Mouse (Mus musculus) hindbrain, embryonic 16.5 days (tissue): ENCODE data around the gene Ccser1. TPM values are rescaled to one million over a fixed set of nuclear protein-coding genes. Genes with fewer than 3 reads are reported as not detected.
A peak's percentile ranks its signal among the peaks of the same experiment; 100 is the strongest.

ENCODE experiments used
- ATAC-seq: fragments of 200-750 bp; cut with Nextera tagmentation; 2 replicates; pipeline ENCODE4 v1.8.0; 2017; ENCODE audit warnings: moderate TSS enrichment, moderate library complexity
- H3K27ac ChIP-seq: fragments of 300-500 bp; sonication (generic); 2 replicates; pipeline ENCODE4 v1.5.1; 2014; ENCODE audit warnings: low read depth, mild to moderate bottlenecking, control low read depth, low read length, moderate library complexity
- H3K27me3 ChIP-seq: fragments of 300-500 bp; sonication (generic); replicated peaks from 2 replicates; pipeline ENCODE4 v1.6.1; 2014; ENCODE audit warnings: low read length; ENCODE audit not compliant: control insufficient read depth, insufficient read depth
- H3K36me3 ChIP-seq: fragments of 300-500 bp; sonication (generic); 2 replicates; pipeline ENCODE4 v1.6.1; 2014; ENCODE audit warnings: mild to moderate bottlenecking, low read length, moderate library complexity, mixed read lengths; ENCODE audit not compliant: control insufficient read depth, insufficient read depth
- H3K4me1 ChIP-seq: fragments of 300-500 bp; sonication (generic); 2 replicates; pipeline ENCODE4 v1.6.1; 2014; ENCODE audit warnings: low read depth, low read length; ENCODE audit not compliant: control insufficient read depth, insufficient read depth
- H3K4me2 ChIP-seq: fragments of 300-500 bp; sonication (generic); 2 replicates; pipeline ENCODE4 v1.6.1; 2014; ENCODE audit warnings: mild to moderate bottlenecking, low read length, control low read depth, moderate library complexity
- H3K4me3 ChIP-seq: fragments of 300-500 bp; sonication (generic); 2 replicates; pipeline ENCODE4 v1.5.1; 2014; ENCODE audit warnings: mild to moderate bottlenecking, low read length, control low read depth, moderate library complexity
- H3K9ac ChIP-seq: fragments of 300-500 bp; sonication (generic); 2 replicates; pipeline ENCODE4 v1.6.1; 2014; ENCODE audit warnings: low read depth, mild to moderate bottlenecking, control low read depth, low read length, moderate library complexity
- H3K9me3 ChIP-seq: fragments of 300-500 bp; sonication (generic); 2 replicates; pipeline ENCODE4 v1.6.1; 2014; ENCODE audit warnings: mild to moderate bottlenecking, low read length, moderate library complexity; ENCODE audit not compliant: control insufficient read depth
- WGBS: fragments of 180-500 bp; shearing (Covaris S2); extraction: QIAGEN DNeasy Blood & Tissue Kit; methylation state at CpG from one replicate; pipeline ENCODE4 v1.1.7; 2014; 5-methylcytosine and 5-hydroxymethylcytosine counted together
- polyA plus RNA-seq: library from polyadenylated mRNA; unstranded; fragments of >200 nt; fragmentation: Nextera tagmentation; extraction: Ambion mirVana; gene quantifications from 2 replicates; pipeline ENCODE4 v1.2.1, GENCODE M21; 2015

Ccser1 gene
- polyA plus RNA-seq, 1 experiment from 2014 or later: 13.3 TPM

DNA sequence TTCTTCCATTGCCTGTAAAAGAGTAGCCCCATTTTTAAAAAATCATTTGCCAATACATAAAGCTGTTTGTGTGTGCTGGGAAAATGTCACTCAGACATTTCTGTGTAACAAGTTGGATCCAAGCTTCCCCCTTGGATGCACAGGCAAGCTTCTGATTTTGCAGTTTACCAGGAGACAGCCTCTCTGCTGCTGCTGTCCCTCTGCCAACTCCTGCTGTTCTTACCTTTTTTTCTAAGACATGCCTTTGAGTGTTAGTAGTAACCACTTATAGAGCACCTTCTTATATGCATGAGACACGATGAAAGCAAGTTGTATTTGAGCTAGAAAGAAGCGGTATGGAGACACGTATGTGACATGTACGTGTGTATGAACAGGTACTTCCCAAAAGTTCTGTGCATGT is 120.3 kb downstream of the Ccser1 start:
- peaks cover 4% of the 10 kb centered on the region for H3K4me1 ChIP-seq
- no peaks in the 10 kb centered on the region for H3K36me3 ChIP-seq
- 88% methylated on average over 4 of the region's 4 CpGs for WGBS
- no peaks in the 10 kb centered on the region for H3K9me3 ChIP-seq
- H3K9ac ChIP-seq: no peak overlapping the region
- no peak overlapping the region for H3K4me2 ChIP-seq
- no peak for ATAC-seq
- no peak overlapping the region for H3K27ac ChIP-seq
- no peaks in the 10 kb centered on the region for H3K27me3 ChIP-seq
- no peak overlapping the region for H3K4me3 ChIP-seq

GRCm38 (mm10) chr6:61300975-61301374 is 120.9 kb downstream of the Ccser1 start:
- H3K27ac ChIP-seq: no peak overlapping the region
- no peak overlapping the region for H3K9ac ChIP-seq
- H3K9me3 ChIP-seq: no peaks in the 10 kb centered on the region
- peaks cover 3% of the 10 kb centered on the region for H3K4me1 ChIP-seq
- no peak overlapping the region for H3K4me3 ChIP-seq
- no peaks in the 10 kb centered on the region for H3K36me3 ChIP-seq
- ATAC-seq: peak; percentile 44; the same call in 1 of the 2 replicates
- no peaks in the 10 kb centered on the region for H3K27me3 ChIP-seq
- no peak overlapping the region for H3K4me2 ChIP-seq
- WGBS: 72% methylated on average over 7 of the region's 7 CpGs

DNA sequence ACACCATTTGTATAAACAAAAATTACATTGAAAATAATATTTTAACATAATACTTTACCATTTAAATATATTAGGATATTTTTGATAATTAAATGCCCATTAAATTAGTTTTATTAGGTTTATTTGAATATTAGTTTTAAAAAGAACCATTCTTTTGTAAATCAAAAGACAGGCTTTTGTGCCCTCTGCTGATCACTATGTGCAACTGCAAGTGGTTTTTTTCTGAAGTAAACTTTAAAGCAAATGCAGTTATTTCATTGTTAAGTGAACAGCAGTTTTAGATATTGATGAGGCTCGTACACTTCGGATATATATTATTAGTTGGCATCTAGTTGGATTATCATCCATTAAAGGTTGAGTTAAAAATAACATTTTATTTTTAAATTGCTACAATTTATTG is 121.5 kb downstream of the Ccser1 start:
- no peak overlapping the region for H3K4me2 ChIP-seq
- WGBS: 18% methylated on average over 2 of the region's 2 CpGs
- no peak overlapping the region for H3K9ac ChIP-seq

GRCm38 (mm10) chr6:61311324-61312091 is 131.4 kb downstream of the Ccser1 start:
- H3K4me2 ChIP-seq: no peak overlapping the region
- H3K36me3 ChIP-seq: no peaks in the 10 kb centered on the region; the same call in 1 of the 2 replicates
- no peaks in the 10 kb centered on the region for H3K9me3 ChIP-seq
- 89% methylated on average over 18 of the region's 18 CpGs for WGBS
- no peaks in the 10 kb centered on the region for H3K4me1 ChIP-seq
- no peak for ATAC-seq
- H3K4me3 ChIP-seq: no peak overlapping the region
- H3K27me3 ChIP-seq: no peaks in the 10 kb centered on the region
- H3K9ac ChIP-seq: no peak overlapping the region
- no peak overlapping the region for H3K27ac ChIP-seq

More for the DNA sequence above, 121.5 kb downstream of the Ccser1 start:
- H3K4me1 ChIP-seq: no peaks in the 10 kb centered on the region
- no peaks in the 10 kb centered on the region for H3K27me3 ChIP-seq
- no peak overlapping the region for H3K27ac ChIP-seq
- H3K4me3 ChIP-seq: no peak overlapping the region
- ATAC-seq: no peak
- no peaks in the 10 kb centered on the region for H3K36me3 ChIP-seq
- H3K9me3 ChIP-seq: no peaks in the 10 kb centered on the region

- H3K36me3 ChIP-seq: no peaks in the 10 kb centered on the region; the same call in 1 of the 2 replicates
- ATAC-seq: peak; percentile 85
- H3K4me1 ChIP-seq: no peaks in the 10 kb centered on the region; the same call in 1 of the 2 replicates
- H3K27me3 ChIP-seq: no peaks in the 10 kb centered on the region
- H3K4me3 ChIP-seq: no peak overlapping the region
- H3K9ac ChIP-seq: no peak overlapping the region
- H3K27ac ChIP-seq: no peak overlapping the region
- no peaks in the 10 kb centered on the region for H3K9me3 ChIP-seq
- H3K4me2 ChIP-seq: no peak overlapping the region
- 29% methylated on average over 6 of the region's 6 CpGs for WGBS
These were observed 135.9 kb downstream of the Ccser1 start for GRCm38 (mm10) chr6:61315884-61316601.

GRCm38 (mm10) chr6:61320842-61321241 is 140.7 kb downstream of the Ccser1 start:
- no peaks in the 10 kb centered on the region for H3K27me3 ChIP-seq
- ATAC-seq: 0 out of 2 replicates have a peak, but pooled peaks have one; percentile 18
- H3K4me3 ChIP-seq: no peak overlapping the region
- no peak overlapping the region for H3K9ac ChIP-seq
- 60% methylated on average over 4 of the region's 4 CpGs for WGBS
- no peaks in the 10 kb centered on the region for H3K9me3 ChIP-seq
- H3K27ac ChIP-seq: no peak overlapping the region
- H3K4me1 ChIP-seq: no peaks in the 10 kb centered on the region; the same call in 1 of the 2 replicates
- no peaks in the 10 kb centered on the region for H3K36me3 ChIP-seq
- H3K4me2 ChIP-seq: no peak overlapping the region

- Histone ChIP-seq H3K4me1 (no peaks in the 10 kb centered on the region; the same call in 1 of the 2 replicates), H3K27me3 (no peaks in the 10 kb centered on the region), H3K4me2 (no peak overlapping the region), H3K9ac (no peak overlapping the region), H3K4me3 (no peak overlapping the region), H3K27ac (no peak overlapping the region), H3K9me3 (no peaks in the 10 kb centered on the region), H3K36me3 (no peaks in the 10 kb centered on the region)
- WGBS: 68% methylated on average over 6 of the region's 6 CpGs
- ATAC-seq: no peak
These were observed 142.2 kb downstream of the Ccser1 start for GRCm38 (mm10) chr6:61322328-61322727.

GRCm38 (mm10) chr6:61326131-61326530 is 146.0 kb downstream of the Ccser1 start:
- H3K9ac ChIP-seq: no peak overlapping the region
- no peaks in the 10 kb centered on the region for H3K27me3 ChIP-seq
- H3K27ac ChIP-seq: no peak overlapping the region
- no peak for ATAC-seq
- WGBS: 85% methylated on average over 2 of the region's 2 CpGs
- no peak overlapping the region for H3K4me3 ChIP-seq
- H3K9me3 ChIP-seq: no peaks in the 10 kb centered on the region
- H3K4me1 ChIP-seq: peaks cover 2% of the 10 kb centered on the region; the same call in 1 of the 2 replicates
- no peaks in the 10 kb centered on the region for H3K36me3 ChIP-seq
- H3K4me2 ChIP-seq: no peak overlapping the region

DNA sequence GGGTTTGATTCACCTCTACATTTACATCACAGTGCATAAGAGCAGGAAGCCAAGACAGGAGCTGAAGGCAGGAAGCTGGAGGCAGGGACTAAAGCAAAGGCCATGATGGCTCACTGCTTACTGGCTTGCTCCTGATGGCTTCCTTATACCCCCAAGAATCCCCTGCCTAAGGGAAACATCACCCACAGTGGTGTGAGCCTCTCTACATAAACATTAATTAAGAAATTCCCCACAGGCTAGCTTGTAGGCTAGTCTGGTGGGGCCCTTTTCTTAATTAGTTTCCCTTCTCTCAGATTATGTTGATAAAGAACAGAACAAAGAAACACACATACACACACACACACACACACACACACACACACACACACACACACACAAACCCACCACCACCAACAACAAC is 148.9 kb downstream of the Ccser1 start:
- ATAC-seq: no peak

More for the DNA sequence above, 148.9 kb downstream of the Ccser1 start:
- Histone ChIP-seq H3K27ac (no peak overlapping the region), H3K9ac (no peak overlapping the region), H3K4me1 (peaks cover 2% of the 10 kb centered on the region; the same call in 1 of the 2 replicates), H3K4me2 (no peak overlapping the region), H3K4me3 (no peak overlapping the region), H3K36me3 (no peaks in the 10 kb centered on the region), H3K9me3 (no peaks in the 10 kb centered on the region), H3K27me3 (no peaks in the 10 kb centered on the region)
